Mouse (Mus musculus) stomach, postnatal 0 days (tissue): ENCODE data around the gene Hdac4.

Experiments
- CTCF ChIP-seq: IDR thresholded peaks from 2 replicates; pipeline ENCODE4 v1.5.1; 2016; ENCODE audit warnings: antibody characterized with exemption, low read depth, mild to moderate bottlenecking, moderate library complexity
- EP300 ChIP-seq: optimal IDR thresholded peaks from 2 replicates; pipeline ENCODE3; 2016; ENCODE audit warnings: antibody characterized with exemption

DNA sequence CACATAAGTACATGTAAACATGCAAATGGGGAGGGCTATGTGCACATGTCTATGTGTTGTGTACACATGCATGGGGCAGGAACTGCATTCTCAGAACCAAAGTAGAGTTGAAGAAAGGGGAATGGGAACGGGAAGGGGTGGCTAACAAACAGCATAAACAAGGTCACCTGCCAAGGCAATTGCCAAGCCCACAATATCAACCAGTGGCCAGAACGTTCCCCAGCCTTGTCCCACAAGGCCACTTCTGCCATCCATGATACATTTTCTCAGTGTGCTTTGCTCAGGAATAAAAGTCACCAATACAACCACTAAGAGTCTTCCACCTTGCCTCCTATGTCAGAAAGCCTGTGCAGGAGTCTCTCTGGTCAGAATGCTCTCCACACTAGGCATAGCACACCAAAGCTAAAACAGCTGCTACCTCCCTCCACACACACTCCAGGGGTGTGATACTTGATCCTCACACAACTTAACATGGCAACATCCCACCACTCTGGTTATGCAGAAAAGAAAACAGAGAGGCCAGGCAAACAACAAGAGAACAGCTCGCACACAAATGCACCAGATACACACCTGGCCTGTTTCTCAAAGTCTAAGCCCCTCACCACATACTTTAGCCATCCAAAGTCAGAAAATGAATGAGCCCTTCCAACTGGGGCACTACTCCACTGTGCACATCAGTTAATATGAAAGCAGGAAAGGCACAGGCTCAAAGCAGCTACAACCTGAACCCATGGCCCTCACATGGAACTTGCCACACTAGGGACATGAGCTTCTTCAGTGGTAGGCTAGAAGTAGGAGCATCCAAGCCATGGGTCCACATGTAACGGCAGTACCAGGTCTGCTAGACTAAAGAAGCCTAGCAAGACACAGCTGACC lies 26.4 kb downstream of the Hdac4 start:
- TF ChIP-seq CTCF (no peak), EP300 (no peak)
